Comparison of ENCODE assay signal across 8 mouse cellular contexts in genomic region chr3:9593832-9594231, GRCm38 (mm10). TPM values are rescaled to one million over a fixed set of nuclear protein-coding genes. Genes with fewer than 3 reads are reported as not detected.
DNase-seq lines count a peak whose midpoint lies in the region; ATAC-seq lines count a peak whose summit lies in the region.

No protein-coding gene starts in this region.

- peak; percentile 52 for ATAC-seq in inflammation-experienced regulatory T-cells, adult 6 months
- ATAC-seq in megakaryocyte progenitor cell, adult 5-6 weeks (replicated peaks; ENCODE audit: poor library complexity), result peak; percentile 80

- peak; percentile 38 to 49 for DNase-seq in heart, adult 18-20 months
- no peak for DNase-seq in heart, adult 9 months (ENCODE audit: low spot score in 2 of 2)
- peak; percentile 37 for DNase-seq in urinary bladder, postnatal 14 days (ENCODE audit: low spot score)
- DNase-seq in urinary bladder, postnatal 36 days (ENCODE audit: low spot score in 2 of 2), result no peak
- DNase-seq in layer of hippocampus, postnatal 14 days (ENCODE audit: low spot score in 2 of 2), result no peak
- no peak for DNase-seq in adipocyte (ENCODE audit: low spot score)

RNA-seq across cellular contexts. Expression of gene Zfp704, which starts 16.1 kb away (rescaled TPM):
- total RNA-seq in heart, adult 18-20 months (2021), result 10 to 100 TPM; 14.6 to 15.4 TPM
- 1 to 10 TPM in 2 of 3 experiments, under 1 TPM in 1; 0.33 to 2.2 (median 2.1) TPM for polyA plus RNA-seq in inflammation-experienced regulatory T-cells, adult 6 months (2017; shearing (Covaris generic))
- total RNA-seq in megakaryocyte progenitor cell, adult 5-6 weeks (2015), result 16.3 and 20.8 TPM in 2 replicates
- 12.9 and 14.8 TPM in 2 replicates for total RNA-seq in megakaryocyte progenitor cell, adult 5-6 weeks (2017)
- 10 to 100 TPM; 38.3 to 38.9 TPM for total RNA-seq in layer of hippocampus, postnatal 14 days (2021)

Comparison
In these comparisons a context has a peak if more than half of its experiments do, and no peak if none do; other contexts are left out.
1. DNase-seq: peak in heart, adult 18-20 months (2 of 2) and urinary bladder, postnatal 14 days (single experiment); none in heart, adult 9 months (0 of 2), urinary bladder, postnatal 36 days (0 of 2), layer of hippocampus, postnatal 14 days (0 of 2) and adipocyte (single experiment).